Mouse (Mus musculus): ENCODE results near the gene Pik3c2g. TPM values are rescaled to one million over a fixed set of nuclear protein-coding genes. Genes with fewer than 3 reads are reported as not detected.

The Pik3c2g gene
- polyA plus RNA-seq, 1 experiment = 0.02 TPM

DNA sequence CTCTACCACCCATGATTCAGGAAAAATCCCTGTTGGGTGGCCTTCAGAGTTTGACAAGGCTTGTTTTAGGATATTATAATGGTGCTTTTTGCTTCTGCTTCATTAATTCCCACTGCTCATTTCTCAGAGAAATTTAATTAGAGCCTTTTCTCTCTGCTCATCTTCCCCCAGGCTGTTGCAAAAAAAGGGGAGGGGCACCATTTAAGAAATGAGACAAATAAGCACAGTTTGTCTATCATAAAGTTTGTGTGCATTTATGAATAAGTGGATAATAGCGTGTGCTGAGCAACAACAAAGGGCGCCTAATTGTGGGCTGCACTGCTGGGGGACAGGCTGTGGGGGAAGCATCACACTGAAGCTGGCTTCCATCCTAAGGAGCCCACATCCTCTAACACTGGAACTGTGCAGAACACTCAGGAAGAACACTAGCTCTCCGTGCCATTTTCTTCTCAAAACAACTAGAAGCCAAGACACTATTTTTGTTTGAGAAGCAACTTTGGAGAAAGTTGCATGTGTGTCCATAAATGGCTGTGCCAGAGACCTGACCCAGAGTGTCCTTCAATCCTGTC, 131.5 kb downstream of the Pik3c2g start:
- H3K27ac ChIP-seq (ENCODE audit: insufficient read depth, low read length) = no peak overlapping the region
- no peak overlapping the region for H3K4me3 ChIP-seq (ENCODE audit: insufficient read depth, low read length)
- TF ChIP-seq POLR2A (IDR thresholded peaks at IDR 0.05; ENCODE audit: extremely low read depth, insufficient read depth, low read length) (no peak), CTCF (IDR thresholded peaks at IDR 0.05; ENCODE audit: extremely low read depth, insufficient read depth, low read length) (no peak)
- H3K4me1 ChIP-seq (ENCODE audit: control insufficient read depth, insufficient read depth, low read length) = no peaks in the 10 kb centered on the region

DNA sequence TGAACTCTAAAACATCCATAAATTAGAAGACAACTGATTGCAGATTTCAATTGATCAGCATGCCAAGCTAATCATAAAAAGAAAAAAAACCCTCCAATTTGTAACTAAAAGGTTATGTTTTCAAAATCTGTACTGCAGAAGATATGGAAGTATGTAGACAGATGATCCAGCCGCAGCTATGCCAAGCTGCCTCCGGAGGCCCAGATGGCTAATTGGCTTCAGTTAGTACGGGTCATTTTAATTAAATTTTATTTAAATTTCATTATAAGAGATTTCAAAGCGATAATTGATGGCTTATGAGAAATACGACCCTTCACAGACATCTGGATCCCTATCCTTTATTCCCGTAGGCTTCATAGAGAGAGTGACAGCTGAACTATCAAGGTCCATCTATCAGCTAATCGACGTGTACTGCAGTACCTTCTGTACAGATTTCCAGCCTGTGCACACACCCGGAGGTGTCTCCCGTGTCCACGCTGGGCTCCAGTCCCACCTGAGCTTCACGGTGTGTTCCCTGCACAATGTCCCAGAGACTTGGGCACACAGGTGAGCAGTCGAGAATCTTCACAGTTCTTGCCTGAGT, 132.7 kb downstream of the Pik3c2g start:
- TF ChIP-seq POLR2A (IDR thresholded peaks at IDR 0.05; ENCODE audit: extremely low read depth, insufficient read depth, low read length) = no peak
- no peak for TF ChIP-seq CTCF (IDR thresholded peaks at IDR 0.05; ENCODE audit: extremely low read depth, insufficient read depth, low read length)
- H3K27ac ChIP-seq (ENCODE audit: insufficient read depth, low read length) = no peak overlapping the region
- no peak overlapping the region for H3K4me3 ChIP-seq (ENCODE audit: insufficient read depth, low read length)

DNA sequence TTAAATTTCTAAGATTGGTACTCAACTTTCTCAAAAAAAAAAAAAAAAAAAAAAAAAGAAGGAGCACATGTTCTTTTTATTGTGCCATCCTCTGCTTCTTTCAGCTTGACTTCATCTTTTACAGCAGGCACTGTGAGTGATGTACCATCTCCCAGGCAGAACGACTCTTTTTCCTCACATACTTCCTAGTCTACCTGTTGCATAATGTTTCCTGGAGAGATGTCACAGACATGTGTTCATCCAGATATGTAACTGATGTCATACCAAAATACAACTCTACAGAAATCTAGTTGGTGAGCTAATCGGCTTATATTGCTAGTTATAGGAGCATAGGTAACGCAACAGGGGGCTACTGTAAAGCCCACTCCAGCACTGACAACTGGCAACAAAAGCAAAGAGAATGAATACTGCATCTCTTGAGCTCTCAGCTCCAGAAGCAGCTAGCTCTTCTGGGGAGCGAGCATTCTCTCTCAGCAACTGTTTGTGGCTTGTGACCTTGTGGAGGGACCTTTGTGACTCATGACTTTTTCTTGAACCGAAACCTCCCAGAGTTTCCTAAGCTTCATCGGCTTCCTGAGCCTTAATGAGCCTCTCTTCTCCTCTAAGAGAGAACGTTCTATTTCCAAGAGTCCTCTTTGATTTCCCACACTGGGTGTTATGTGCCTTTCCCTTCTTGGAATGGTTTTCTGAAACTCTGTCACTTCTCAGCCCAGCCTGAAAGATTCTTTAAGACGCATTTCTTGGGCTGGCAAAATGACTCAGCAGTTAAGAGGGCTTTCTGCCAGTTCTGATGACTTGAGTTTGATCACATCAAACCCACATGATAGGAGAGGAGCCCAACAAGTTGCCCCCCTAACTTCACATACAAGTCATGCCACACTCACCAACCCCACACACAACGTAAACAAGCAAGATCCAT, 148.9 kb downstream of the Pik3c2g start:
- peaks cover 2% of the 10 kb centered on the region; the same call in 1 of the 2 replicates for H3K4me1 ChIP-seq (ENCODE audit: control insufficient read depth, insufficient read depth, low read length)
- no peak for TF ChIP-seq POLR2A (IDR thresholded peaks at IDR 0.05; ENCODE audit: extremely low read depth, insufficient read depth, low read length)
- TF ChIP-seq CTCF (IDR thresholded peaks at IDR 0.05; ENCODE audit: extremely low read depth, insufficient read depth, low read length) = no peak
- no peak overlapping the region for H3K27ac ChIP-seq (ENCODE audit: insufficient read depth, low read length)
- H3K4me3 ChIP-seq (ENCODE audit: insufficient read depth, low read length) = no peak overlapping the region

More for the DNA sequence above, 132.7 kb downstream of the Pik3c2g start:
- no peaks in the 10 kb centered on the region for H3K4me1 ChIP-seq (ENCODE audit: control insufficient read depth, insufficient read depth, low read length)

DNA sequence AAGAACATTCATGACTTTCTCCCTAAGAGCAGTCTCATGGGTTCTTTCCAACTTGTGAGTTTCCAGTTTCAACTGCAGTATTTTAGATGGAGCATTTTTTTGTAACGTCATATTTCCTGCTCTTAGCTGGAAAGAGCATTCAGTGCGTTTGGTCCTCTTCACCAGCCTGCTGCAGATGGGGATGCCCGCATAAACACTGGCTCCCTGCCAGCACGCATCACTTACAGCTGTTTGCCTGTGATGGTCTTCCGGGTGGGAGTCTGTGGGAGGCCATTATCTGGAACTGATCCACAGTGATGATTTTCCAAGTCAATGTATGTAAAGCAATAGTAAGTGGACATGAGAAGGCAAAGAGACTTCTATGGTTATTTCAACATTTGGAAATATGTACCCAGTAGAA, 151.3 kb downstream of the Pik3c2g start:
- Histone ChIP-seq H3K4me1 (ENCODE audit: control insufficient read depth, insufficient read depth, low read length) (peaks cover 6% of the 10 kb centered on the region; the same call in 1 of the 2 replicates), H3K27ac (ENCODE audit: insufficient read depth, low read length) (no peak overlapping the region), H3K4me3 (ENCODE audit: insufficient read depth, low read length) (no peak overlapping the region)
- TF ChIP-seq POLR2A (IDR thresholded peaks at IDR 0.05; ENCODE audit: extremely low read depth, insufficient read depth, low read length) (no peak), CTCF (IDR thresholded peaks at IDR 0.05; ENCODE audit: extremely low read depth, insufficient read depth, low read length) (no peak)

DNA sequence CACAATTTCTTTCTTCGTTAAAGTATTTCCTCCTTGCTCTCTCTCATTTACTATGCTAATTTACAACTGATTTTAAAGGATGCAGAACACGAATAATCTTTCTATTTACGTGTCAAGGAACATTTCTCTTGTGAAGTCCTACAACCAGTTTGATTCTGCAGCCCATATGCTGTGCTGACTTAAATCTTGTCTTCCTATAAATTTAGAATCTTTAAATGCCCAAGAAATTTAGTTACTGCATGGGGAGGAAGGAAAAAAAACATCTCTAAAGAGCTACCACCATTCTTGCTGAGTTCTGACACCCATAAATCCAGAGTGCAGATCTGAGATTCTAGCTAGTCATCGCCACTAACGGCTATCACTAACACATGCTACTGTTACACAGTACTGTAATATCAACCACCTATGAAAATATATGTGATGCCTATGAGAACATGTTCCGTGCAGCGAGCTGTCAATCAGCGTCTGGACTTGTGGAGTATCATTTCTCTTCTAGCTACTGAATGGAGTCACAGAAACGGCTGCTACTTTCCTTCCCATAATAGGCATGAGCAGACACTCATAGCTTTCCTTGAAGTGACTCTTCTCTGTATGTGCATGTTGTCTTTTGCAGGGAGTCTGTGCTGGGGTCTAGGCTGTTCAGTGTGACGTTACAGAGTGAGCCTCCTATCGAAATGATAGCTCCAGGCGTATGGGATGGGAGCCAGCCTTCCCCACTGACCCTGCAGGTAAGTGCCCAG, 155.8 kb downstream of the Pik3c2g start:
- Histone ChIP-seq H3K27ac (ENCODE audit: insufficient read depth, low read length) (peak overlapping the region; percentile 32), H3K4me3 (ENCODE audit: insufficient read depth, low read length) (no peak overlapping the region), H3K4me1 (ENCODE audit: control insufficient read depth, insufficient read depth, low read length) (peaks cover 4% of the 10 kb centered on the region; the same call in 1 of the 2 replicates)
- TF ChIP-seq CTCF (IDR thresholded peaks at IDR 0.05; ENCODE audit: extremely low read depth, insufficient read depth, low read length) (no peak), POLR2A (IDR thresholded peaks at IDR 0.05; ENCODE audit: extremely low read depth, insufficient read depth, low read length) (no peak)

DNA sequence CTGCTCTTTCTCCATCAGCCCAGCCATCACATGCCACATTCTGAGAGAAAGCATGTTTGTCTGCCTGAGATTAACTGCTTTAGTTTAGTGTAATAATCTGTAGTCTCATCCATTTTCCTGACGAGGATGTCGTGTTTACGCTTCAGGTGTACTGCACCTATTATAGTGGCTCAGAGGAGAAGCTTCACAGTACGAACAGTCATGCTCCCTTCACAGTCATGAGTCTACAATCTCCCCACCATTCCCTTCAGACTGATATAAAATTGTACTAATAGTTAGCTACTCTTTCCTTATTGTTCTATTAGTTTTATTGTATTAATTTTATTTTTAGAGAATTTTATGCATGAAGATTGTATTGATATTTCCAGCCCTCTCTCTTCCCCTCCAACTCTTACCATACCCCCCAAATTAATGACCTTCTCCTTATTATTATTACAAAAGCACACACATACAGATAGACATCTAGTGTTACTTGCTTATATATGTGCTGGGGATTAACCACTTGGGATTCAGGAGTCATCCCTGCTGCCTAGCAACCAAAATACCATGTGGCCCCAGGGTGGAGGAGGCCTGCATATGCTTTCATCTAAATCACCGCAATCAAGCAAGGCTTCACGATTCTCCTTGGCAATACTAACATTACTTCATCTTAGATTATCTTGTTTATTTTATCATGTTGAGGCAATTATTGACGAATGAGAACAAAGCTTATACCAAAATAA, 159.9 kb downstream of the Pik3c2g start:
- Histone ChIP-seq H3K4me1 (ENCODE audit: control insufficient read depth, insufficient read depth, low read length) (peaks cover 4% of the 10 kb centered on the region; the same call in 1 of the 2 replicates), H3K4me3 (ENCODE audit: insufficient read depth, low read length) (no peak overlapping the region), H3K27ac (ENCODE audit: insufficient read depth, low read length) (no peak overlapping the region)
- no peak for TF ChIP-seq CTCF (IDR thresholded peaks at IDR 0.05; ENCODE audit: extremely low read depth, insufficient read depth, low read length)
- TF ChIP-seq POLR2A (IDR thresholded peaks at IDR 0.05; ENCODE audit: extremely low read depth, insufficient read depth, low read length) = no peak

DNA sequence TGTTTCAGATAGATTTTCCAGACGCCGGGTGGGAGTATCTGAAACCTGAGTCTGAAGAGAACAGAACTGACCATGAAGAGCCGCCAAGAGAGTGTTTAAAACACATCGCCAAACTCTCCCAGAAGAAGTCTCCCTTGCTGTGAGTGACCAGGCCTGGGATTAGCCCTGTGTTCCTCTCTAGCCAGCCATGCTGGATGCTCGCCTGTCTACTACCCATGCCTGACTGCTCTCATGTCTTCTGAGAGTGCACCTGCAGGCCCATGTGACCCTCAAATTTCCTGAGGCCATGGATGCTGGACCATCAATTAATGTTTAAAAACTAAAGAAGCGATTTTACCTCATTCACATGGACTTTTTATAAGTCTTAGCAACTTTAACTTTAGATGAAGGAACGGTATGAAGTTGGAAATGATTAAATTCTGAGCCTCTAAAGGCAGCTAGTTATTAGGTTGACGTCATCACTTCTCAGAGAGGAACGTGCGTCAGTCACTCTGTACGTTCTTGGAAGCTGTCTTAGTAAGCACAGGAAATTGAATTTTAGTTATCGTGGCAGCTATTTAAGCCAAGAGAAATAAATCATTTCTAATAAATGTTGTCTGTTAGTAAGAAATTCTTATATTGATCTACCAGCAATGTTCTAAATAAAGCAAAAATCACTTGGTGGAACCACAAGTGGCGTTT, 161.2 kb downstream of the Pik3c2g start:
- Histone ChIP-seq H3K4me3 (ENCODE audit: insufficient read depth, low read length) (no peak overlapping the region), H3K4me1 (ENCODE audit: control insufficient read depth, insufficient read depth, low read length) (no peaks in the 10 kb centered on the region; the same call in 1 of the 2 replicates), H3K27ac (ENCODE audit: insufficient read depth, low read length) (no peak overlapping the region)
- no peak for TF ChIP-seq CTCF (IDR thresholded peaks at IDR 0.05; ENCODE audit: extremely low read depth, insufficient read depth, low read length)
- TF ChIP-seq POLR2A (IDR thresholded peaks at IDR 0.05; ENCODE audit: extremely low read depth, insufficient read depth, low read length) = no peak

DNA sequence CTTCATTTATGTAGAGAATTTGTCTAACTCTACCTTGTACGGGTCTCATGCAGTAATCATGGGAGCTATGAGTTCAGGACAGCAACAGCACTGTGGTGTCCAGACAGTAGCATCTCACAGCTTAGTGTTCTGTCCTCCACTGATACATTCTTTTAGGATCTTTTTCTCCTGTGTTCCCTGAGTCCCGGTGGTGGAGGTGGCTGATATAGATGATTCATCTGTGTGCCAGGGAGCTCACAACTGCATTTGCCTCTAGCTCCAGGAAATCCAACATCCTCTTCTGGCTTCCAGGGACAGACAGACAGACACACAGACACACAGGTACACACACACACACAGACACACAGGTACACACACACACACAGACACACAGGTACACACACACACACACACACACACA, 163.6 kb downstream of the Pik3c2g start:
- no peak for TF ChIP-seq POLR2A (IDR thresholded peaks at IDR 0.05; ENCODE audit: extremely low read depth, insufficient read depth, low read length)
- no peak for TF ChIP-seq CTCF (IDR thresholded peaks at IDR 0.05; ENCODE audit: extremely low read depth, insufficient read depth, low read length)
- Histone ChIP-seq H3K27ac (ENCODE audit: insufficient read depth, low read length) (no peak overlapping the region), H3K4me1 (ENCODE audit: control insufficient read depth, insufficient read depth, low read length) (no peaks in the 10 kb centered on the region; the same call in 1 of the 2 replicates)

More for the DNA sequence above, 163.6 kb downstream of the Pik3c2g start:
- H3K4me3 ChIP-seq (ENCODE audit: insufficient read depth, low read length) = no peak overlapping the region
